Mouse (Mus musculus) thymus, postnatal 4 days (tissue): ENCODE measurements around the gene Gabrd.

ENCODE experiments used
- DNase-seq: peaks from one replicate; pipeline ENCODE4 v3.0.0; 2021

Gabrd gene

DNA sequence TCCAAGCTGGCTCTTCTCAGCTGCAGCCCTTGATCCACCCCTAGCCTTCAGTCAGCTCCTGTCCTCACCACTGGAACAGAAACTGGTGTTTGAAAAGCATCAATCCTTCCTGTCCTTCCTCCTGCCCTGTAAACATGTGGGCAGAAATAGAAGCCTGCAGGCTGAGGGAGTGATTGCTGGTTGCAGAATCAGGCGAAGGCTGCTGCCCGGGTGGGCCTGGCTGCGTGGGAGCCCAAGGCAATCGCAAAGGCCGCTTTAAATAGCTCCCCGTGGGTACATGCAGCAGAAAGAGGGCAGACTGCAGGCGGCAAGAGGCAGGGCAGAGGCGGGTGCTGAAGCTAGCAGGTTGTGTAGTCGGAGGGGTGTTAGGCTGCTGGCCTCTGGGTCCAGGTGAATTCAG is 15.2 kb downstream of the Gabrd start:
- DNase-seq = no peak

DNA sequence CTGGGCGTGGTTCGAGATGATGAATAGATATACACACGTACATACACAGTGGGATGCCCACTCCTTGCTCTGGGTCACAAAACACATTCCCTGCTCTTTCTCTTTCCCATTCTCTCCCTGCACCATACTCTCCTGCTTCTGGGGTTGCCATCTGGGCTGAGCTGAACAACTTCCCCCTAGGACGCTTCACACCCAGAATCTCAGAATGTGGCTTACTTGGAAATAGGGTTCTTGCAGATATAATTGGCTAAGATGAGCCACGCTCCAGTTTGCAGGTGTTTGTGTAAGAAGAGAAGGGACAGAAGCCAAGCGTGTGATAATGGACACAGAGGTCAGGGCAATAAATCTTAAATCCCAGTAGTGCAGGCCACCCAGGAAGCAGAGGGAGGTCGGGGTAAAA is 15.9 kb downstream of the Gabrd start:
- DNase-seq = no peak

DNA sequence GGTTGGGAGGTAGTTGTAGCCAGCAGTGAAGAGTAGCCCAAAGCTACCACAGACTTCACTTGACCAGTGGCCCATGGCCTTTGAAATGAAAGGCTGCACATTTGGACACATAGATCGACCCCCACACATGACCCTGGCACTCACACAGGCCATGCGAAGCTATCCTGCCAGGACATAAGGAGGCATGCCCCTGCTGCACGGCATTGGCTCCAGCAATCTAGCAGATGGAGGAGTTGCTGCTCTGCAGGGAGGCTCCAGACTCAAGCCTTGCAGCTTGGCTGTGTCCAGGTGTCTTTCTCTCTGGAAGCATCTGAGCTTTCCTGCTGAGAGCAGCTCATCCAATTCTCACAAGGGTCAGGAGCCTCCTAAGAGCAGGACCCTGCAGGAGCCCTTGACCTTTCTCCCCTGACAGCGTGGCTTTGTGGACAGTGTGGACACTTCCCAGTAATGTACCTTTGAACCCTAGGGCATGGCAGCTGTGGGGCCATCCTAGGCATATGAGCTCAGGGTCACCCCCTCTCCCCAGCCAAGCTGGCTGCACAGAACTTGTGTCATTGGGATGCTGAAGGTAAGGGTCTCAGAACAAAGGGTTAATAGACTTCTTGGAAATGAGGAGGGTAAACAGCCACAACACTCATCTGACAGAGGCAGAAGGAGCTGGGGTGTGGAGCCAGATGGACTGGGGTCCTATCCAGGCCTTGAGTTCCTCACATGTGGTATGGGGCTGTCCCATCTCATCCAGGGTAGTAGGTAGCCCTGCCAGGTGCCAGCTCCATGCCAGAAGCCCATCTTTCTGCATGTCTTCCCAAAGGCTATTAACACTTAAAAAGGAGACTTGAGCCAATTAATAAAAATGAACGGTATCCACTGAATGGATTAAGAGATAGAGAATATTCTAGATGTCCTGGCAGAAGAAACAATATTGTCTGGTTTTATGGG is 25.8 kb downstream of the Gabrd start:
- DNase-seq = no peak

DNA sequence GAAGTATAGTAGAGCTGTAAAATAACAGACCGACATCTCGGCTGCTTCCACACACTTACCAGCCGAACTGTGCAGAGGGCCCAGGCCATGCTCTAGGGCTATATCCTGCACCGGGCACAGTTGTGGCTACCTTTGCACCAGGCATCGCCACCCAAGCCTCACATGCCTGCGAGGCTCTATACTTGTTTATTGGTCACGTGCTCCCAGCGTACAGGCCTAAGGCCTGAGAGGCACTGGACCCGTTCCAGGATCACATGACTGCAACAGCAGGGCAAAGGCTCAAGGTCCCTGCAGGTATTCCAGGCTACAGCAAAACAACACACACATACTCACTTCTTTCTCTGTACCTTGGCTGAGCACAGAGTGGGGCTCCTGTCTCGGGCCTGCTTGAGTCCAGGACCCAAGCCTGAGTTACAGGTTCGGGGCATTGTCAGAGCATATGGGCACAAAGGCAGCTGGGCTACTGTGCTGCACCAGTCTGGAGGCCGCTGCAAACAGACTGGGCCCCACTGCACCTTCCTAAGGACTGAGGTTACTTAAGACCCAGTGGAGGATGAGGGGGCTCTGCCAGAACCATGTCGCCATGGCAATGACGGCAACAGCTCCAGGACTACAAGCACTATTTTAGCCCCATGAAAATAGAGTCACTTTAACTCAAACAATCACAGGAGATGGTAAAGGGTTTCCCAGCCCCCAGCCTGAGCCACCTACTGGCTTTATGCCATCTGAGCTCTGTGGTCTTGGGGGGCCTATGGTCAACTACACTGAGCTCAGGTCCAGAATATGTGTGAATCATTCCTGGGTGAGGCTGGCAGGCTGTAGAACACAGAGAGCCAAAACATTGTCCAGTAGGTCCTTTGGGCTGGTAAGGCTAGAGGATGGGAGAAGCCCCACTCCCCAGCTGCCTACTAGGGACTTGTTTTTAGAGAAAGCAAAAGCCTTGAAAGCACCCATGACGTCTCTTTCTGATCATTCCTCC is 26.9 kb downstream of the Gabrd start:
- DNase-seq = no peak

DNA sequence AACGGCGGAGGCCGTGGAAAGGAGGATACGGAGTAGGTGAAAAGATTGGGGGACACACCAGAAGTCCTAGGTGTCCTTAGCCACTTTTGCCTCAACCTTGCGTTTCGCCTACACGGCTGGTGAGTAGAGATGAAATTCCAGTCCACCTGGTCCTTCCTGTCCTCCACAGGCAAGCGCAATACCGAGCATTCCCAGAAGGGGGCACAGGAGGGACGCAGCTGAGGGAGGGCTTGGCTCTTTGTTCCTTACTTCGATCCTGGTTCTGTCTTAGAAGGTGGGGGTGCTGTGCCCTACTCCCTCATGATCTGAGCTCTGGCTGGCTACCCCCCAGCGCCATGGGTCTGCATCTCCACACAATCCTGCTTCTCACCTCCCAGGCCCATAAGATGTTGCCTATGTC is 29.2 kb downstream of the Gabrd start:
- DNase-seq = peak; percentile 94

DNA sequence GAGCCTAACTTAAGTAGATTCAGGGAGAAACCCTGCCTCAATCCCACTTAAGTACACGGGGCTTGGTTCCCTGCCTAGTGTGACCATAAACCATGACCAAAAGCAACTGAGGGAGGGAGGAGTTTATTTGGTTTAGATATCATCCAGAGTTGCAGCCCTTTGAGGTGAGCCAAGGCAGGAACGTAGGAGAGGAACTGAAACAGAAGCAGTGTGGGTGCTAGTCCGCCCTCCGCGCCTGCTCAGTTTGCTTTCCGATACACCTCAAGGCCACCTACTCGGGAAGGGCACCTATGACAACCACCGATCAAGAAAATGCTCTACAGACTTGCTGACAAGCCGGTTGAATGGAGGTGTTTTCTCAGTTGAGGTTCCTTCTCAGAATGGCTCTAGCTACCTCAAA is 30.2 kb downstream of the Gabrd start:
- no peak for DNase-seq

DNA sequence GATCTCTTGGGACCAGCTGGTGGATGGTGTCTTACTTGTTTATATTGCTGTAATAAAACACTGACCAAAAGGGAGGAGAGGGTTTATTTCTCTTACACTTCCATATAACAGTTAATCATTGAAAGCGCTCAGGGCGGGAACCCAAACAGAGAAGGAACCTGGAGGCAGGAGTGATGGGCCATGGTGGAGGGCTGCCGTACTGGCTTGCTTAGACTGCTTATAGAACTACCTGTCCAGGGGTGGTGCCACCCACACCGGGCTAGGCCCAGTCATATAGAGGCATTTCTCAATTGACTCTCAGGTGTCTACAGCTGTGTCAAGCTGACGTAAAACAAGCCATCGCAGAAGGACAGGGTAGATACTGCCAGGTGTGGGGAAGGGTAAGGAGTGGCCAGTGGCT is 31.1 kb downstream of the Gabrd start:
- no peak for DNase-seq

DNA sequence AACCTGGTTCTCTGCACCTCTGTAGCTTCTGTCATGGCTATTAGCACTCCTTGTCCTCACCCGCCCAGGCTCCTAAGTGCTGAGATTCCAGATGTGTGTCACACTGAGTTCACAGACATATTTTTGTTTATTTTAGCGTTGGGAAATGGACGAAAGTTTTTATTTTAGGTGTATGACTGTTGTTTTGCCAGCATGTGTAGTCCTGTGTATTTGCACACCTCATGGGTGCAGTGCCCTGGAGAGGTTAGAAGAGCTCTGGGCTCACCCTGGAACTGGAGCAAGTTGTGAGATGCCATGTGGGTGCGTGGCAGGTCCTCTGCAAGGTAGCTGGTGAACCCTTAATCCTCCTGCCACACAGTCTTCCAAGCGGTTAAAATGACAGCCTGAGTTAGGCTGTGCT is 35.5 kb downstream of the Gabrd start:
- no peak for DNase-seq

DNA sequence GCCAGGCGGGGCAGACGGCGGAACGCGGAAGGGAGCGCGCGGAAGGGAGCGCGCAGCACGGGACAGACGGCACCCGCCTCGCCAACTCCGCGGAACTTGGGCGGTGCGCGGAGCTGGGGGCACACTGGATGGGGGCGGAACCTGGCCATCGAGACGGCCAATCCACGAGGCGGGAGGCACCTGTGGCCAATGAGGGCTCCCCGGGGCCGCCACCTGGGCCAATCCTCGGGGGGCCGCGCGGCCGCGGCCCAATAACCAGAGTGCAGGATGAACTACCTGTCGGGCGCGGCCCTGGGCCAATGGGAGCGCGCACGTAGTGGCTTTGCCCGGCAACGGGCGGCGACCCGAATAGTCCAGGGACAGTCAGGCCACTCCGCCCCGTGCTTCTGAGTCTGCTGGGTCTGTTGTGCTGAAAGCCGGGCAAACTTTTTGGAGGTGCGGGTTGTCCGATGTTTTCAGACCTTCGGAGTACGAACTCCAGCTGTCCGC is 36.6 kb downstream of the Gabrd start, which contains the start of gene Prkcz:
TSS of gene Prkcz (minus strand) at position 59 of the 489 bp plus-strand sequence.
- peak; percentile 89 for DNase-seq

DNA sequence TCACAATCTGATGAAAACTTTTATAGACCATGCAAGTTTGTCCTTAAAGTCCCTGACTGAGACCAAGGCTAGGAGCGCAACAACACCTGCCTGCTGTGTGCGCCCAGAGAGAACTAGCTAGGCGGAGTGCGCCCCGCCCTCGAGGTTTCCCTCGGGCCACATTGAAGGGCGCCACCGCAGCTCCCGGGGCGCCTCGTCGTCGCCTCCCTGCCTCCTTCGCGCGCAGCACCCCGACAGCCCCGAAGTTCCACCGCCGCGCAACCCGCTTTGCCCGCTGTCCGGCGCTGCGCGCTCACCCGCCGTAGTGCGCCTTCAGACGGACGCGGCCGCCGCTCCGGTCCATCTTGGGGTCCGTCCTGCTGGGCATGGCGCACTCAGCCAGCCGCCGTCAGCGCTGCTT is 37.1 kb downstream of the Gabrd start:
- peak; percentile 75 for DNase-seq

DNA sequence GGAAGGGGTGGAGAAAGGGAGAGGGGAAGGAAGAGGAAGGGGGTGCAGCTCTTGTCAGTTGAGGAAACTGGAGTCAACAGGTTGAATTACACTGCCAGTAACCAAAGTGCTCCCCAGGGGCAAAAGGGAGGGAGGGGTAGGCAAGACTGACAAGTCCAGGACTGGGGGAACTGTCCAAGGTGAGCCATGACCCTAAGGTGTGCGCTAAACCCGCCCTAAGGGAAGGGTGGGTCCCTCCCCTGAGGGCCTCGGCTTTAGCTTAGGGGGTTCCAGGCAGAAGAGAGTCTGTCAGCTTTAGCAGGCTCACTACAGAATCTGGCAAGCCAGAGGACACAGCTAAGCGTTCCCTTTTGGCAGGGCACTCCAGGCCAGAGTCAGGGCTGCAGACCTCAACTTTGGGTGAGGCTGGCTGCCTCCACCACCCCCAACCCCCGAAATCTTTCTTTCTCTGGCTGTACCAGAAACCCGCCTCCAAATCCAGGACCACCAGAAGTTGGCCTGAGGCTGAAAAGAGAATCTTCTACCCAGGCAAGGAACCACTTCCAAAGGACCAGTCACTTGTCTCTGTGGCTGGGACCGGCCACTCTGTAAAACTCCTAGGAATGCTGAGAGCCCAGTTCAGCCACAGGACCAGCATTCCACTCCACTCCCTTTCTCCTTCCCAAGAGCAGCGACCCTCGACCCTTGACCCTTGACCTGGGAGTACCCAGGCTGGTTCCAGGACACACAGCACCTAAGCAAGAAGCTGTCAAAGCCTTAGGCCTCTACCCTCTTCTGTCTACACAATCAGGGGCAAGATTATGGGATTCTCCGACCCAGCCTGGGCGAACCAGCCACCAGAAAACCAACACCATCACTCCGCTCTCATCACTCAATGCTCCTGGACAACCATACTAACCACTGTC is 38.1 kb downstream of the Gabrd start:
- DNase-seq = no peak

DNA sequence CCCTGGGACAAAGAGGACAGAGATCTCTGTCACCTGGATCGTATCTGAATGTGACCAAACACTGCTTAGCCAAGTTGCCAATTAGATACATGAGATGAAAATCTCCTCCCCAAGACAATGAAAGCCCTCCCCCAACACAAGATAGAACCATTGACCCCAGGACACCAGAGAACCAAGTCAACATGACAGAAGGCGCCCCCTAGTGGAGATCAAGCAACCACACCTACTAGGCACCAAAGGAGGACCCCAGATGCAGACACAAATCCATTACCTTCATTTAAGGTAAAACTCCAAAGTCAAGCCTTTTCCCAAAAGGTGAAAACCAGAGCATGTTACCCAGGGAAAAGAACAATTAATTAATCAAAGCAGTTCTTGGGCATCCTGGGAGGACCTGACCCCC is 40.3 kb downstream of the Gabrd start:
- peak; percentile 41 for DNase-seq

DNA sequence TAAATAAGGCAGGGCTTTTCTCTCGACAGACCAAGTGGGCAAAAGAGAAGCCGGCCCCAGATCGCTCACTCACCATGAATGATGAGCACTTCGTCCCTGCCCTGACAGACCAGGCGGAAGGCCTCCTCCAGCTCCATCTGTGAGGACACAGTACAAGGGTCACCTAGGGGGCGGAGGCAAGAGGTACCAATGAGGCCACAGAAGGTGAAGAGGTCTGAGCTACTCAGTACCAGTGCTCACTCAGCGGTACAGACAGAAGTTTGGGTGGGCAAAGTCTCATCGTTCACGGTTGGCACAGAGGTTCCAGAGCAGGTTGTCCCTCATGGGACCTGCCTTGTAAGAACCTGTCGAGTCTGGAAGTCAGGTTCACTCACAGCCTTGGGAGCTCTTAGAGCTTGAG is 41.6 kb downstream of the Gabrd start:
- DNase-seq = no peak

DNA sequence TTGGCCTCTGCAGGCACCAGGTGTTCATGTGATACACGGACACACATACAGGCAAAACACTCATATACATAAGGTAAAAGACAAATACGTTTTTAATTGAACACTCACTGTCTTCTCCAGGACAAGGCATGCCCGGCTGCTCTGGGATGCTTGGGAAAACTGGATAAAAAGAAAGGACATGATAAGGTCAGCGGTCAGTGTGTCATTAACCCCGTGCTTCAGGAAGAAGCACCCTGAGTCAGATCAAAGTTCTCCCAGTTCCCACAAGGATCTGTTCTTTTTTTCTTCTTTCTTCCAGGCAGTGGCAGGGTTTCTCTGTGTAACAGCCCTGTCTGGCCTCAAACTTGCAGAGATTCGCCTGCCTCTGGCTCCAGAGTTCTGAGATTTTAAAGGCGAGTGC is 43.4 kb downstream of the Gabrd start:
- no peak for DNase-seq

DNA sequence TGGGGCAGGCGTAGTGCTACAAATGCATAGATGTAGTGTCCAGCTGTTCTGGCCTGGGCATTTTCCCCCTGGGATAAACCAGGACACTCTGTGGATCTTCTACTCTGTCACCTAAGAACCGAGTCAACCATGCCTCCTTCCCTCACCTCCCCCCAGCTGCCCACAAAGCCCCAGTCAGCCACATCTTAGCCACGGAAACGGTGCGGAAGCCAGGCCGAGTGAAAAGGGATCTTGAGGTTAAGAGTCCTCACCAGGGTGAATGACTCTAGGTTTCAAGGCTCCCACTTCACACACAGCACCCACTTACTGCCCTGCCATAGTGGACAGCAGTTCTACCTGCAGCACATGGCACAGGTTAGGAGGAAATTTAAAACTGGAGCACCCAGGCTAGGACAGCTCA is 43.9 kb downstream of the Gabrd start:
- peak; percentile 36 for DNase-seq

DNA sequence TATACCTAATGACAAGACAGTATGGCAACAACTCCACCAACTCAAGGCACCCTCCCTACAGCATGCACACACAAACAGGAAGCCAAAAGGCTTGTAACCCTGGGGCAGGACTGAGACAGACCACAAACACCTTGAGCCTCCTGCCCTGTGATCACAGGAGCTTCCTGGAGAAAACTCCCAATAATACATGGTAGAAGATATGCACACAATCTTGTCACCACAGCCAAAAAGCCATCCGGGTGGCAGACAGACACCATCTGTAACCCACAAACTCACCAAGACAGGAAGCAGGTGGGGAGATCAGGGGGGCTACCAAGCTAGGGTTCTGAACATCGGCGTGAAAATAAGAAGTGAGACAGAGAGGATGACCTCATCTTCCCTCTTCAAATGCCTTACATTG is 45.3 kb downstream of the Gabrd start:
- peak; percentile 54 for DNase-seq

DNA sequence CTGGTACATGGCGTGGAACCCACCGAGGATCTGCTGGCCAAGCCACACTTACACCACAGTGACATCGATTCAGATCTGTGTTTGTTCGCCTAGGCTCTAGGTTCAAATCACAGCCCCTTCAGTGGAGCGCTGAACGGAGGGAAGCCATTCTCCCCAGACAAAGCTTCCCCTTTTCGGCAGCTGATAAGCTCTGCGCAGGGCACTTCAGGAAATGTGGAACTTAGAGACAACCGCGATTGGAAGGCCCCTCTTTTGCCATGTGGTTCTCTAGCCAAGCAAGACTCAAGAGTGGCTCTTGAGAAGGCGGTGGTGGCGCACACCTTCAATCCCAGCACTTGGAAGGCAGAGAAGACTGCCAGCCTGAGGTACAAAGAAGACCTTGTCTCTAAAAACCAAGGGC is 51.6 kb downstream of the Gabrd start:
- DNase-seq = no peak

DNA sequence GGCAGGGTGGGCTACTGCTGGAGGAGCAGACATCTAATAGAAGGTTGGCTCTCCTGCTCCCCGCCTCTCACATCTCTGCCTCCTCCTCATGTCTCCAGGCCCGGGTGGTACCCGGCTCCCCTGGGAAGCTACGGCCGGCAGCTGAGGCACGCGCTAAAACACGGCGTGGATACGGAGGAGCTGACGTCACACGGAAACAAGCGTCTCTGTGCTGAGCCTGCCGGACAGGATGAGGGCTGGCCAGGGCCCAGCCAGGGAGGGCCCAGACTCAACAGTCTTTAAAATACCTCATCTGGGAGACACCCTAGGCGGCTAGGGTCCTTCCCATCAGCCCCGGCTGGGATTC is 52.3 kb downstream of the Gabrd start:
- DNase-seq = no peak

DNA sequence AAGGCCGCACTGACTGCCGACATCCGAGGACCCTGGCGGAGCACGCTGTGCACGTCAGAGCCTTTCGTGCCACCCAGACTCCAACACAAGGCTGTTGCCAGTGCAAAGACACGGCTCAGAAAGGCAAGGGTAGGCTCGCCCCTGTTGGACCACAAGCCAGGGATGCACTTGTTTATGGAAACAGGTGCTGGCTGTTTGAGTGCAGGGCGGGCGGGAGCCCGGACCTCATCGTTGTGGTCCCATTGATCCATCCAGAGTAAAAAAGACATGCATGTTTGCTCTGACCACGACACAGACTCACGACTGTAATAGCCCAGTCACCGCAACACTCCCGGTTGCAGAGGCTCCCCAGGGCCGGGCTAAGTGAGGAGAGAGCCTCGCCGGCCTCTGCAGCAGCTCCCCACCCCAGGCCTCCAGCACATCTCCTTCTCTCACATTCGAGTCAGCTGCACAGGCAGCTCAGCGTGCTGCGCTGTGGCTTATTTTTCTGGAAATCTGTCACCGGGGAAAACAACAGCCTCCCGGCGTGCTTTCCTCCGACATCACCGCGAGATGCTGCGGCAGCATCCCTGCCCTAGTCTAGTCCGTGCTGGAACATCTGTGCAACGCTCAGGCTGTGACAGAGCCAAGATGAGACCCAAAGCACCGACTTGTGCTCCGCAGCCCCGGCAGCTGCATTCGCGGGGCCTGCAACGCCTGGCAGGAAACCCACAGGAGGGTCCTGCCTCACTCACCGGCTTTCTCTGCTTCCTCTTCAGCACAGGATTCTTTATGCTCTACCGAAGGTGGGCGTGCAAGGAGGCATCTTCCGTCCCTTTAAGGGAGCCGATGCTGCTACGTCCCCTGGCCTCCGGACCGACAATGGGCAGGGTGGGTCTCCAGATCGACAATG is 53.0 kb downstream of the Gabrd start:
- peak; percentile 65 for DNase-seq

DNA sequence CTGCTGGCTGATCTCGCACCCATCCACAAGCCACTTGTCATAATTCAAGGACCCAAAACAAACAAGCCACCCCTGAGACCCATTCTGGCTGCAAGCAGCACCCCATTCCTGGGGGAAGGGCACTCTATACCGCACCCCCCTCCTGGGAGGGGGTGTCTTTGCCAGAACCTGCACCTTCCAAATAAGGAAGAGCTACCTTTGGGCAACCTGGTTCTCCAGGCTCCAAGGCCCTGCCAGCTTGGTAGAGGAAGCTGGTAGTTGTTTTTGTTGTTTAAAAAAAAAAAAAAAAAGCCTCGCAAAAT is 53.7 kb downstream of the Gabrd start:
- no peak for DNase-seq

DNA sequence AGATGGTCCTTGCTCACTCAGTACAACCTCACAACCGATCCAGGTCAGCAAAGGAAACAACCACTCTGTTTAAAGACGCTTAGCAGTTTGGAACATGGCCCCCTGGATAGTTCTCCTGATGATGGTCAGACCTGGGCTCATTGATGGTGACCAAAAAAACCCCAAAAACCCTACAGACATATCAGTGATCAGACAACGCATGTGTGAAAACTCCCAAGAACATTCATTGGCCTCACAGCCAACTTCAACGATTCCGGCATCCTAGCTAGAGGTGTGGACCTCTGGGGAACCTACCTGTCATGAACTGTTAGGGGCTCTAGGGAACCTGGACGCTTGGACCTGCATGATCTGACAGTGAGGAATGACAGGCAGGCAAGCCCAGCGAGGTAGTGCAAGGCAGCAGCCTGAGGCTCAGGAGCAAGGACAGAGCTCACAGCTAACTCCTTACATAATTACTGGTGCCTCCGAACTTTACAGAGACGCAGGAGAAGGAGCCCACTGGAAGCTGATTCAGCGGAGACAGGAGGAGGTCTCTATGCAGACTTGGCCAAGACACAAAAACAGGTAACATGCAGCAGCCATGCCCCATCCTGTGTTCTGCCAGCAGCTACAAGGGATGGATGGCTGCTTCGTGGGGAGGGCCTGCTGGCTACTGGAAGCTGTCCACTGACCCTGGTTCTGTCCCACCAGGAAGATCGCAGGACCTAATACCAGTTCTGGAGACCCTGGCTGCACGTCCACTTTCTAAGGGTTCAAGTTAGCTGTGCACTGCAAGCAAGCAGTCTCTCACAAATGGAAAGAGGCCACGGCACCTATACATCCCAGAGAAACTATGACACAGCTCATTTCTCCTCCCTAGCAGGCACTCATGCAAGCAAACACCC is 54.3 kb downstream of the Gabrd start:
- no peak for DNase-seq
